Mouse (Mus musculus): ENCODE data around the gene Egfl8.

The Egfl8 gene

GRCm38 (mm10) chr17:34596098-34596497 lies 19.7 kb downstream of the Egfl8 start:
- DNase-seq (ENCODE audit: low read depth) = no peak

- DNase-seq (ENCODE audit: low read depth) = no peak
These were observed 21.8 kb downstream of the Egfl8 start for GRCm38 (mm10) chr17:34593752-34594525.

- DNase-seq (ENCODE audit: low read depth) = no peak
These were observed 22.9 kb downstream of the Egfl8 start for GRCm38 (mm10) chr17:34592581-34593549.

GRCm38 (mm10) chr17:34591994-34592375 lies 23.8 kb downstream of the Egfl8 start:
- no peak for DNase-seq (ENCODE audit: low read depth)

- no peak for DNase-seq (ENCODE audit: low read depth)
These were observed 24.5 kb downstream of the Egfl8 start, which contains the start of gene Pbx2 for GRCm38 (mm10) chr17:34591029-34591993. Gene Pbx2 (plus strand): TSS chr17:34591266.

GRCm38 (mm10) chr17:34590154-34590987 lies 25.4 kb downstream of the Egfl8 start:
- DNase-seq (ENCODE audit: low read depth) = no peak

- no peak for DNase-seq (ENCODE audit: low read depth)
These were observed 26.1 kb downstream of the Egfl8 start, which contains the start of gene Gpsm3 for GRCm38 (mm10) chr17:34589681-34590101. Gene Gpsm3 (plus strand): TSS chr17:34589806.

GRCm38 (mm10) chr17:34589206-34589605 lies 26.6 kb downstream of the Egfl8 start:
- no peak for DNase-seq (ENCODE audit: low read depth)

DNA sequence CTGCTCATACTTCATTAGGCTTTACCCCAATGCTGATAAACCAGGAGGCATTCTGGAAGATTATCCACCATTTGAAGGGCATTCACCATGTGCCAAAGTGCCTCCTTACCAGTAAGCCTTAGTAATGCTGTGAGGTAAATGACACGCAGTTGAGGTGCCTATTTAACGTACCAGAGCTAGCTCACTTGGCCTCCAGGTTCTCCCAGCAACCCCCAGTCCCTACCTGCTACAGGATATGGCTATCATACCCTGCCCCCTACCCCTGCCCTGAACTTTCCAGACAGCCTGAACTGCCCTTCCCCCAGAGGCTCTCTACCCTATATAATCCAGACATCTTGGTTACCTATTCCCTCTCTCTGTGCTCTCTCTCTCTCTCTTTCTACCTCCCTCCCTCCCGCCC lies 27.0 kb downstream of the Egfl8 start:
- DNase-seq (ENCODE audit: low read depth) = no peak

DNA sequence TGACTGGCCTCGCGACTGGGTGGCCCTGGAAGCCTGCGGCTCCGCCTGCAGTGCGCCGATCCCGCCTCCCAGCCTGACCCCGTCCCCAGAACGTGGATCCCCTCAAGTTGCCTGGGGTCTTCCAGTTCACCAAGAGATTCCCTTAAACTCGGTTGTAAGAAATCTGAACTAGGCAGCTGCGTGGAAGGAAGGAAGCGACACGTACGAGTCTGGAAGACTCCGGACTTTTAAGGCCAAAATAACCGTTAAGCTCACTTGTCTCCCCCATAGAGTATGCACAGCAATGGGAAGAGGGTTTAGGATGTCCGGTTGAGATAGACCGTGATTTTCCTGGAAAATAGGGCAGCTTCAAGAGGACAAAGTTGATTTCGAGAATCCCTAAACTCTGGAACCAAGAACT lies 28.0 kb downstream of the Egfl8 start:
- no peak for DNase-seq (ENCODE audit: low read depth)

DNA sequence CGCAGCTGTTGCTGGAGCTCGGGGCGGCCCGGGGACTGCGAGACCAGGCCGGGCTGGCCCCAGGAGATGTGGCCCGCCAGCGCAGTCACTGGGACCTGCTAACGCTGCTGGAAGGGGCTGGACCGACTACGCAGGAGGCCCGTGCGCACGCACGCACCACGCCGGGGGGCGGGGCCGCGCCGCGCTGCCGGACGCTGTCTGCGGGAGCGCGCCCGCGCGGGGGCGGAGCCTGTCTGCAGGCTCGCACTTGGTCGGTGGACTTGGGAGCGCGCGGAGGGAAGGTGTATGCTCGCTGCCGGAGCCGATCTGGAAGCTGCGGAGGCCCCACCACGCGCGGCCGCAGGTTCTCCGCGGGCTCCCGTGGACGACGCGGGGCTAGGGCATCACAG lies 28.4 kb downstream of the Egfl8 start:
- no peak for DNase-seq (ENCODE audit: low read depth)

DNA sequence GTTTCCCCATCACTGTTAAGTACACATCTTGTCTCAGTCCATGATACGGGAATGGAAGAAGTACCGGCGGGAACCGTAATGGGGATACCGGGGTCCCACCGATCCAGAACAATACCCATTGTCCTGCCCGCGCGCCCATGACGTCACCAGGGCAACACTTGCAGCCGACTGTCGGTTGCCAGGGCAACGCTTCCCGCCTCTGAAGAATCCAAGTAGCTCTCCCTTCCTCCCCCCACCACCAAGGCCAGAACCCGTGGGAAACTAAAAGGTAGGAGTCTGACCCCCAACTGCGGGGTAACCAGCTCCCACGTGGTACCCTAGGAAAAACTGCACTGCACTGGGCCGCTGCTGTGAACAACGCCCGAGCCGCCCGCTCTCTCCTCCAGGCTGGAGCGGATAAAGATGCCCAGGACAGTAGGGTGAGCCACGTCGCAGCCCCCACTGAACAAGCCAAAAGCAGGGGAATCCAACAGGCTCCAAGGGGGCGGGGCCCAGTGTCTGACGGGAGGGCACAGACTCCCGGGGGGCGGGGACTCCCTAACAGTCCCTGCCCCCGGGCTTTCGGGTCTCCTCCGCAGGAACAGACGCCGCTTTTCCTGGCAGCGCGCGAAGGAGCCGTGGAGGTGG lies 28.9 kb downstream of the Egfl8 start:
- no peak for DNase-seq (ENCODE audit: low read depth)

DNA sequence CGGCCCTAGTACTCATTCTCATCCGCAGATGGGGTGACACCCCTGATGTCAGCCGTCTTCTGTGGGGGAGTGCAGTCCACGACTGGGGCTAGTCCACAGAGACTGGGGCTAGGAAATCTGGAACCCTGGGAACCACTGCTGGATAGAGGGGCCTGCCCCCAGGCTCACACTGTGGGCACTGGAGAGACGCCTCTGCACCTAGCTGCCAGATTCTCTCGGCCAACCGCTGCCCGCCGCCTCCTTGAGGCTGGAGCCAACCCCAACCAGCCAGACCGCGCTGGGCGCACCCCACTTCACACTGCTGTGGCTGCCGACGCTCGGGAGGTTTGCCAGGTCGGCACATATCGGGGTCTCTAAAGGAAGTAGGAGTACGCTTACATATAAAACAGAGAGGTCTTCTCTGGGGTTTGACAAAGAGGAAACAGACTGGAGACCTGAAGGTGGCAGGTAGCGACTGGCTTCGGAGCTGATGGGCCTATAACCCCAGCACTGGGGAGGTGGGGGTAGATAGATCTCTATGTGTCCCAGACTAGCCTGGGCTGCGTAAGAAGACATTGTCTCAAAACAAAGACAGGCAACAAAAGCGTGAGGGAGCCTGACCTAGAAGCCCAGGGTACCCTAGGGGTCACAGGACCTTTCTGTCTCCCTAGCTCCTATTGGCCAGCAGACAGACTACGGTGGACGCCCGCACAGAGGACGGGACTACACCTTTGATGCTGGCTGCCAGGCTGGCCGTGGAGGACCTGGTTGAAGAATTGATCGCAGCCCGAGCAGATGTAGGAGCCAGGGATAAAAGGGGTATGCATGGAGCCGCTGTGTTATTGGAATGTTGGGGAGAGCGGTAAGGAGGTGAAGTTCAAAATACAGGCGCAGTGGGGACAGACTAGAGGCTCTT lies 29.6 kb downstream of the Egfl8 start:
- DNase-seq (ENCODE audit: low read depth) = no peak

- no peak for DNase-seq (ENCODE audit: low read depth)
These were observed 30.6 kb downstream of the Egfl8 start for GRCm38 (mm10) chr17:34585121-34585520.

DNA sequence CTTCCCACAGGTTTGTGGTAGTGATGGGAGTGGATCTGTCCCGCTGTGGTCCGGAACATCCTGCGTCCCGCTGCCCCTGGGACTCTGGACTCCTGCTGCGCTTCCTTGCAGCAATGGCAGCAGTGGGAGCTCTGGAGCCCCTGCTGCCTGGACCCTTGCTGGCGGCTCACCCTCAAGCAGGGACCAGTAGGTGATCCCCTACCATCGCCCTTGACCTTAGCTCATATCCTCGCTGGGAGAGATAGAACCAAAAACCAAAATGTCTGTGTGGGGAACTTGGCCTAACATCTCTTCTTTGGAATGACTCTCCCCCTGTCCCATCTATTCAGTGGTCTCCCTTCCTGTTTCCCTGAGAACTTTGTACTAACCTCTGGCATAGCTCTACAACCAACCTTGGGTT lies 32.0 kb downstream of the Egfl8 start:
- no peak for DNase-seq (ENCODE audit: low read depth)

GRCm38 (mm10) chr17:34583397-34583796 lies 32.4 kb downstream of the Egfl8 start:
- no peak for DNase-seq (ENCODE audit: low read depth)

DNA sequence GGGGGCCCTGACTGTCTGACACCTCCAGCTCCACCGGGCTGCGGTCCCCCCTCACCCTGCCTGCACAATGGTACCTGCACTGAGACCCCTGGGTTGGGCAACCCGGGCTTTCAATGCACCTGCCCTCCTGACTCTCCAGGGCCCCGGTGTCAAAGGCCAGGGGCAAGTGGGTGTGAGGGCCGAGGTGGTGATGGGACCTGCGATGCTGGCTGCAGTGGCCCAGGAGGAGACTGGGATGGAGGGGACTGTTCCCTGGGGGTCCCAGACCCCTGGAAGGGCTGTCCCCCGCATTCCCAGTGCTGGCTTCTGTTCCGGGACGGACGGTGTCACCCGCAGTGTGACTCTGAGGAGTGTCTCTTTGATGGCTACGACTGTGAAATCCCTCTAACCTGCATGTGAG lies 33.2 kb downstream of the Egfl8 start:
- no peak for DNase-seq (ENCODE audit: low read depth)

DNA sequence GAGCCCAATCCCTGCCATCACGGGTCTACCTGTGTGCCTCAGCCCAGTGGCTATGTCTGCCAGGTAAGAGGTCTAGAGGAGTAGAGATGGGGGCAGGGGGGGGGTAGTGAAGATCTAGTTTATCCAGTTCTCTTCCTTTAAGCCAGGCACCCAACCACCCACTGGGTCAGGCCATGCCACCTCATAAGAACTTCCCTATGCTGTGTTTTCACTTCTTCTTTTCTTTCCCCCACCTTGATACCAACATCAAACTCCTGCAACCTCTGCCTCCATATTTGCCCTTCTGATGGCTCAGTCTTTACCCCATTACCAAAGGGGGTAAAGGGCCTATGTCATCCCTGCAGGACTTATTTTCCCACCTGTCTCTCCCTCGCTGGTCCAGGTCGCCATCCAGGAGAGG lies 37.7 kb downstream of the Egfl8 start:
- DNase-seq (ENCODE audit: low read depth) = no peak

- no peak for DNase-seq (ENCODE audit: low read depth)
These were observed 39.2 kb downstream of the Egfl8 start for GRCm38 (mm10) chr17:34576577-34576976.

Measured in c-Kit-positive CD71-negative TER-119-negative erythroid progenitor cells, embryonic 14.5 days (primary cell).